Mouse (Mus musculus) myocyte (in vitro differentiated cells): ENCODE measurements around the gene Cadm4.

Source experiments
- MAX ChIP-seq: IDR thresholded peaks from one replicate; pipeline ENCODE4 v1.6.1; 2011; ENCODE audit warnings: low read depth, mild to moderate bottlenecking, control low read depth
- POLR2A ChIP-seq: IDR thresholded peaks from one replicate; pipeline ENCODE4 v1.6.1; 2011; ENCODE audit warnings: low read depth, mild to moderate bottlenecking, control low read depth, moderate library complexity; ENCODE audit not compliant: insufficient read length
- USF1 ChIP-seq: IDR thresholded peaks from one replicate; pipeline ENCODE4 v1.6.1; 2011; ENCODE audit warnings: low read depth, mild to moderate bottlenecking, control low read depth, moderate library complexity

DNA sequence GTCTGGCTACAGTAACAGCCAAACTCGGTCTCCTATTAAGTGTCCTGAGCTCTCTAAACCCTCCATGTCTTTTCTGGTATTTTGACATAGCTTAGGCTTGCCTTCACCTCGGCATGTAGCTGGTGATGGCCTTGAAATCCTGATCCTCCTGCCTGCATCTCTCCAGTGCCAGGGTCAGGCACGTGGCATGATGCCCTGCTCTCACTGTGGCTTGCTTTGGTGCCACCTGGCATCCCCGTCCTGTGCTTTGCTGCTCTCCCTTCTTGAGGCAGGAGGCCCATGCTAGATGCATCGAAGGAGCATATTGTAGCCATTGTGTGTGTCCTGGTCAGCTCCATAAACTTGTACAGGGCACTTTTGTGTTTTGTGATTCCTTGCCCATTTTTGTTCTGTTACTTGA lies 55.8 kb downstream of the Cadm4 start:
- TF ChIP-seq POLR2A: peak; percentile 47
- TF ChIP-seq USF1: no peak
- no peak for TF ChIP-seq MAX
